Mouse (Mus musculus): ENCODE measurements around the gene Large1. TPM values are rescaled to one million over a fixed set of nuclear protein-coding genes. Genes with fewer than 3 reads are reported as not detected.

Large1 gene
- polyA plus RNA-seq, 1 experiment from 2014 or later = 5.6 TPM

DNA sequence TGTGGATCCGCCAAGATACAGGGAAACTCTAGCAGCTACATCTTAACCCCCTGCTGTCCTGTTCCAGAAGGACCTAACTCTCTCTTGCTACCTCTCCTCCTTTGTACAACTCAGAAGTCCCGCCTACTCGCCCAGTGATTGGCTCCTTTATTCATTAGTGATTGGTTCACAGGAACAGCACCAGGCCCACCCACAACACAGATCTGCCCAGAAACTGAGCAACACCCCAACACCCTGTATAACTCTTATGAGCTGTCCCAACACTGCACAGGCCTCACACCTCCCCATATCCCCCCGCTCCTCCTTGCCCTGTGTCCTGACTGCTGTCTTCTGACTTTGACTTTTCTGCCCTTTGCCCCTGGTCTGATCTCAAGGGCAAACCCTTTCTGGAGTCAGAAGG lies 587.6 kb downstream of the Large1 start:
- no peaks in the 10 kb centered on the region for H3K9me3 ChIP-seq (replicated peaks)
- H3K27me3 ChIP-seq (ENCODE audit: low read depth, poor library complexity, severe bottlenecking) = no peaks in the 10 kb centered on the region
- 68% methylated on average over 4 of the region's 4 CpGs for WGBS
- no peak for DNase-seq (ENCODE audit: low spot score)
- H3K27ac ChIP-seq = no peak overlapping the region
- no peaks in the 10 kb centered on the region for H3K36me3 ChIP-seq
- peaks cover 9% of the 10 kb centered on the region; the same call in 1 of the 2 replicates for H3K4me1 ChIP-seq
- no peak overlapping the region for H3K4me3 ChIP-seq

Small RNAs within 50 kb of the gene (microRNA-seq; reads per million reads assigned to microRNA genes)
- gene Mir28b = 0.88 reads per million
